ENCODE assay signal across 26 mouse cellular contexts in the genomic region with DNA sequence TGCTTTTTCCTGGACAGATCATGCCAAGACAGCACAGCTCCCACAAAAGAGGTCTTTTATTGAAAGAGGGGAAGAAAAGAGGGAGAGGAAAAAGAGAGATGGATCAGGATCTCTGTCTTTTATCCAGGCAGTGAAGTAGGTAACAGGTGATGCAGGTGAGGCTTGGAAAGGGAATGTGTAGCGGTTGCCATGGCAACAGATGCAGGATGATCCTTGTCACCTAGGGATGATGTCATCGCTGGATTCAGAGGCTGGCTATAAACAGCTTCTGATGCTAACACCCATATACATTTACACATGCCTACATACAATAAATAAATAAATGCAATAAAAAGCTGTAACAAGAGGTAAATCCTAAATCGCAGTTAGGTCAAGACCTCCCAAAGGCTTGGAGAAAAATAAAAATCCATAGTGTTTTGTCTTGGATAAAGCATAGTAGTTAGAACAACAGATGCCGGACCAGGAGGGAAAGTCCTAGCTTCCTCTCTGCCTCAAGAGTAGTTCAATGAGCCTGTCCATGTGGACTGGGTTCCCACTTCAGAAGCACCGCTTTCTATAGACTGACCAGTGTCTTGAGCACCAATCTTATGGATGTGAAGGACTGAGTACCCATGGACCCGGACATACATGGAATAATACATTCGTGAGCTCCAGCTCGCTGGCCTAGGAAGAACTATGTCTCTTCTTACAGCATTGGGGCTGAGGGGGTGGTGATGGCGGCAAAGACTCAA.
DNase-seq lines count a peak whose midpoint lies in the region; ATAC-seq and TF ChIP-seq lines count a peak whose summit lies in the region.
"Had no signal": no experiment of that assay in that cellular context is flagged by ENCODE, and none has a peak within 500 bp of the region (broad histone marks: within the 10 kb centered on the region; RNA-seq: fewer than 3 reads in every experiment).

No protein-coding gene starts in this region.

- ATAC-seq in forebrain, postnatal 0 days: peak; percentile 54; the same call in 1 of the 2 replicates
- peak; percentile 74 for ATAC-seq in hindbrain, postnatal 0 days
- ATAC-seq: CD4-positive, CD25-positive, alpha-beta regulatory T cell, adult 4 months had no signal

- TF ChIP-seq CTCF in forebrain, postnatal 0 days (IDR thresholded peaks at IDR 0.05; ENCODE audit: low read depth): no peak
- TF ChIP-seq CTCF in hindbrain, postnatal 0 days (IDR thresholded peaks at IDR 0.05; ENCODE audit: low read depth): no peak
- TF ChIP-seq CTCF in brain, embryonic 14.5 days (IDR thresholded peaks at IDR 0.05; ENCODE audit: borderline replicate concordance, extremely low read depth, insufficient read depth, insufficient read length): no peak

- no peak overlapping the region for H3K4me2 ChIP-seq in forebrain, postnatal 0 days (ENCODE audit: low read depth)
- H3K4me2 ChIP-seq in hindbrain, postnatal 0 days (ENCODE audit: low read depth, low read length): no peak overlapping the region
- H3K4me2 ChIP-seq: embryonic facial prominence, embryonic 15.5 days; heart, embryonic 11.5 days; limb, embryonic 12.5 days; liver, embryonic 15.5 days; lung, embryonic 15.5 days; neural tube, embryonic 13.5 days had no signal

- no peak for TF ChIP-seq POLR2A in brain, embryonic 14.5 days (IDR thresholded peaks at IDR 0.05; ENCODE audit: borderline replicate concordance, extremely low read depth, insufficient read depth, insufficient read length, poor library complexity, severe bottlenecking)

- H3K9me3 ChIP-seq in forebrain, postnatal 0 days (ENCODE audit: low read length): no peaks in the 10 kb centered on the region
- no peaks in the 10 kb centered on the region for H3K9me3 ChIP-seq in forebrain, embryonic 10.5 days
- no peaks in the 10 kb centered on the region for H3K9me3 ChIP-seq in hindbrain, postnatal 0 days (ENCODE audit: low read length)
- no peaks in the 10 kb centered on the region for H3K9me3 ChIP-seq in hindbrain, embryonic 10.5 days
- H3K9me3 ChIP-seq: embryonic facial prominence, embryonic 10.5 days; embryonic facial prominence, embryonic 15.5 days; limb, embryonic 12.5 days; liver, embryonic 15.5 days; lung, embryonic 15.5 days; neural tube, embryonic 13.5 days had no signal

- H3K4me1 ChIP-seq in forebrain, postnatal 0 days (ENCODE audit: insufficient read depth): no peaks in the 10 kb centered on the region
- H3K4me1 ChIP-seq in forebrain, embryonic 10.5 days: peaks cover 13% of the 10 kb centered on the region
- H3K4me1 ChIP-seq in hindbrain, postnatal 0 days (ENCODE audit: insufficient read depth, low read length): no peaks in the 10 kb centered on the region
- peaks cover 16% of the 10 kb centered on the region for H3K4me1 ChIP-seq in hindbrain, embryonic 10.5 days (replicated peaks)
- H3K4me1 ChIP-seq: lung, embryonic 15.5 days had no signal

- H3K9ac ChIP-seq in forebrain, postnatal 0 days: no peak overlapping the region
- no peak overlapping the region for H3K9ac ChIP-seq in hindbrain, postnatal 0 days (replicated peaks; ENCODE audit: low read length)
- H3K9ac ChIP-seq: embryonic facial prominence, embryonic 15.5 days; limb, embryonic 12.5 days; liver, embryonic 15.5 days; lung, embryonic 15.5 days; neural tube, embryonic 13.5 days had no signal

- H3K36me3 ChIP-seq in forebrain, postnatal 0 days (ENCODE audit: insufficient read depth): no peaks in the 10 kb centered on the region
- no peaks in the 10 kb centered on the region for H3K36me3 ChIP-seq in forebrain, embryonic 10.5 days (replicated peaks)
- no peaks in the 10 kb centered on the region for H3K36me3 ChIP-seq in hindbrain, postnatal 0 days (ENCODE audit: insufficient read depth, low read length)
- H3K36me3 ChIP-seq in hindbrain, embryonic 10.5 days: no peaks in the 10 kb centered on the region
- H3K36me3 ChIP-seq: embryonic facial prominence, embryonic 10.5 days; embryonic facial prominence, embryonic 15.5 days; limb, embryonic 12.5 days; liver, embryonic 15.5 days; lung, embryonic 15.5 days; neural tube, embryonic 13.5 days had no signal

- no peak overlapping the region for H3K4me3 ChIP-seq in forebrain, postnatal 0 days (ENCODE audit: low read depth, low read length)
- H3K4me3 ChIP-seq in forebrain, embryonic 10.5 days: no peak overlapping the region
- no peak overlapping the region for H3K4me3 ChIP-seq in hindbrain, postnatal 0 days (ENCODE audit: low read length)
- H3K4me3 ChIP-seq in hindbrain, embryonic 10.5 days: no peak overlapping the region
- H3K4me3 ChIP-seq: embryonic facial prominence, embryonic 10.5 days; embryonic facial prominence, embryonic 15.5 days; layer of hippocampus, adult 2 months; left cerebral cortex, adult 2 months; limb, embryonic 12.5 days; liver, embryonic 15.5 days; lung, embryonic 15.5 days; neural tube, embryonic 13.5 days had no signal

- 90% methylated on average over 9 of the region's 9 CpGs for WGBS in forebrain, postnatal 0 days
- whole genome bisulfite sequencing in forebrain, embryonic 10.5 days: 91% methylated on average over 9 of the region's 9 CpGs
- 90% methylated on average over 9 of the region's 9 CpGs for WGBS in hindbrain, postnatal 0 days
- 91% methylated on average over 9 of the region's 9 CpGs for WGBS in hindbrain, embryonic 10.5 days

- no peak overlapping the region for H3K27ac ChIP-seq in forebrain, postnatal 0 days (ENCODE audit: low read depth, low read length)
- H3K27ac ChIP-seq in forebrain, embryonic 10.5 days: no peak overlapping the region
- peak overlapping the region; percentile 28; the same call in 1 of the 2 replicates for H3K27ac ChIP-seq in hindbrain, postnatal 0 days
- no peak overlapping the region for H3K27ac ChIP-seq in hindbrain, embryonic 10.5 days
- H3K27ac ChIP-seq: embryonic facial prominence, embryonic 10.5 days; embryonic facial prominence, embryonic 15.5 days; layer of hippocampus, adult 2 months; left cerebral cortex, adult 2 months; limb, embryonic 12.5 days; liver, embryonic 15.5 days; lung, embryonic 15.5 days; neural tube, embryonic 13.5 days had no signal

- peak; percentile 64 for DNase-seq in forebrain, postnatal 0 days
- no peak for DNase-seq in forebrain, embryonic 10.5 days (ENCODE audit: extremely low spot score, low spot score)
- peak; percentile 73 for DNase-seq in hindbrain, postnatal 0 days (ENCODE audit: low spot score)
- no peak for DNase-seq in hindbrain, embryonic 10.5 days (ENCODE audit: low spot score)
- DNase-seq in R1 (ENCODE audit: low read depth, low spot score): peak; percentile 21
- DNase-seq in brain, embryonic 14.5 days (ENCODE audit: low read depth): peak; percentile 70
- DNase-seq in lung, adult 18-20 months: no peak
- DNase-seq: adrenal gland, postnatal 25 days; cerebellum, adult 8-10 months; gastrocnemius, postnatal 25 days; heart, adult 18-20 months; heart, postnatal 36 days; kidney, adult 2 months; kidney, postnatal 36 days; spleen, adult 18-20 months; thymus, postnatal 36 days had no signal

- H3K27me3 ChIP-seq in forebrain, postnatal 0 days (ENCODE audit: insufficient read depth, low read length): no peaks in the 10 kb centered on the region
- no peaks in the 10 kb centered on the region for H3K27me3 ChIP-seq in forebrain, embryonic 10.5 days (ENCODE audit: poor library complexity, severe bottlenecking)
- H3K27me3 ChIP-seq in hindbrain, postnatal 0 days (ENCODE audit: insufficient read depth, low read length): no peaks in the 10 kb centered on the region
- H3K27me3 ChIP-seq in hindbrain, embryonic 10.5 days (ENCODE audit: insufficient read depth, poor library complexity, severe bottlenecking): no peaks in the 10 kb centered on the region
- H3K27me3 ChIP-seq: embryonic facial prominence, embryonic 15.5 days; limb, embryonic 12.5 days; liver, embryonic 15.5 days; lung, embryonic 15.5 days; neural tube, embryonic 13.5 days had no signal

Comparison
In these comparisons a context has a peak if more than half of its experiments do, and no peak if none do; other contexts are left out.
1. DNase-seq: peak in forebrain, postnatal 0 days (single experiment), hindbrain, postnatal 0 days (single experiment), R1 (single experiment) and brain, embryonic 14.5 days (single experiment); none in forebrain, embryonic 10.5 days (single experiment), hindbrain, embryonic 10.5 days (single experiment) and lung, adult 18-20 months (0 of 2).